Mouse (Mus musculus): ENCODE measurements around the gene Mpdz. TPM values are rescaled to one million over a fixed set of nuclear protein-coding genes. Genes with fewer than 3 reads are reported as not detected.
A peak's percentile ranks its signal among the peaks of the same experiment; 100 is the strongest.

Mpdz gene
- total and polyA plus RNA-seq, 2 experiments from 2014 or later: 7.8 to 38.8 TPM

GRCm38 (mm10) chr4:81275957-81276715, 166.5 kb downstream of the Mpdz start:
- WGBS: 40% methylated on average over 6 of the region's 6 CpGs
- Histone ChIP-seq H3K9me3 (ENCODE audit: low read length) (no peaks in the 10 kb centered on the region), H3K9ac (replicated peaks; ENCODE audit: low read length) (no peak overlapping the region), H3K4me1 (ENCODE audit: insufficient read depth, low read length) (no peaks in the 10 kb centered on the region), H3K4me2 (ENCODE audit: low read depth, low read length) (no peak overlapping the region), H3K27ac (no peak overlapping the region), H3K27me3 (ENCODE audit: insufficient read depth, low read length) (no peaks in the 10 kb centered on the region), H3K4me3 (ENCODE audit: low read length) (no peak overlapping the region), H3K36me3 (ENCODE audit: insufficient read depth, low read length) (no peaks in the 10 kb centered on the region)
- no peak for ATAC-seq
- no peak for TF ChIP-seq CTCF (IDR thresholded peaks at IDR 0.05; ENCODE audit: low read depth)
- DNase-seq (ENCODE audit: low spot score): no peak

GRCm38 (mm10) chr4:81273067-81273466, 169.5 kb downstream of the Mpdz start:
- WGBS: 91% methylated on average over 2 of the region's 2 CpGs

GRCm38 (mm10) chr4:81252859-81253780, 189.5 kb downstream of the Mpdz start:
- no peaks in the 10 kb centered on the region for H3K9me3 ChIP-seq (ENCODE audit: low read length)
- peak; percentile 32; the same call in 1 of the 2 replicates for ATAC-seq
- no peak overlapping the region for H3K4me3 ChIP-seq (ENCODE audit: low read length)
- no peak overlapping the region for H3K9ac ChIP-seq (replicated peaks; ENCODE audit: low read length)
- TF ChIP-seq CTCF (IDR thresholded peaks at IDR 0.05; ENCODE audit: low read depth): no peak
- no peak for DNase-seq (ENCODE audit: low spot score)
- no peaks in the 10 kb centered on the region for H3K36me3 ChIP-seq (ENCODE audit: insufficient read depth, low read length)
- no peaks in the 10 kb centered on the region for H3K27me3 ChIP-seq (ENCODE audit: insufficient read depth, low read length)
- 69% methylated on average over 6 of the region's 6 CpGs for WGBS
- H3K4me2 ChIP-seq (ENCODE audit: low read depth, low read length): no peak overlapping the region
- no peak overlapping the region for H3K27ac ChIP-seq
- H3K4me1 ChIP-seq (ENCODE audit: insufficient read depth, low read length): no peaks in the 10 kb centered on the region

More at GRCm38 (mm10) chr4:81273067-81273466, 169.5 kb downstream of the Mpdz start:
- Histone ChIP-seq H3K4me2 (ENCODE audit: low read depth, low read length) (no peak overlapping the region), H3K9me3 (ENCODE audit: low read length) (no peaks in the 10 kb centered on the region), H3K27ac (no peak overlapping the region), H3K4me1 (ENCODE audit: insufficient read depth, low read length) (no peaks in the 10 kb centered on the region), H3K4me3 (ENCODE audit: low read length) (no peak overlapping the region), H3K9ac (replicated peaks; ENCODE audit: low read length) (no peak overlapping the region), H3K36me3 (ENCODE audit: insufficient read depth, low read length) (no peaks in the 10 kb centered on the region), H3K27me3 (ENCODE audit: insufficient read depth, low read length) (no peaks in the 10 kb centered on the region)
- no peak for TF ChIP-seq CTCF (IDR thresholded peaks at IDR 0.05; ENCODE audit: low read depth)
- no peak for ATAC-seq
- DNase-seq (ENCODE audit: low spot score): no peak

GRCm38 (mm10) chr4:81252334-81252733, 190.3 kb downstream of the Mpdz start:
- H3K4me2 ChIP-seq (ENCODE audit: low read depth, low read length): no peak overlapping the region
- no peak overlapping the region for H3K4me3 ChIP-seq (ENCODE audit: low read length)
- H3K27ac ChIP-seq: no peak overlapping the region
- 85% methylated on average over 1 of the region's 1 CpGs for WGBS
- ATAC-seq (0 out of 2 replicates have a peak, but pooled peaks have one; percentile 43), DNase-seq (ENCODE audit: low spot score) (peak; percentile 52)
- no peaks in the 10 kb centered on the region for H3K4me1 ChIP-seq (ENCODE audit: insufficient read depth, low read length)
- H3K27me3 ChIP-seq (ENCODE audit: insufficient read depth, low read length): no peaks in the 10 kb centered on the region
- H3K9ac ChIP-seq (replicated peaks; ENCODE audit: low read length): no peak overlapping the region
- H3K9me3 ChIP-seq (ENCODE audit: low read length): no peaks in the 10 kb centered on the region
- no peak for TF ChIP-seq CTCF (IDR thresholded peaks at IDR 0.05; ENCODE audit: low read depth)
- H3K36me3 ChIP-seq (ENCODE audit: insufficient read depth, low read length): no peaks in the 10 kb centered on the region

- no peaks in the 10 kb centered on the region for H3K4me1 ChIP-seq (ENCODE audit: insufficient read depth, low read length)
- no peaks in the 10 kb centered on the region for H3K9me3 ChIP-seq (ENCODE audit: low read length)
- no peaks in the 10 kb centered on the region for H3K27me3 ChIP-seq (ENCODE audit: insufficient read depth, low read length)
- no peaks in the 10 kb centered on the region for H3K36me3 ChIP-seq (ENCODE audit: insufficient read depth, low read length)
- ATAC-seq (0 out of 2 replicates have a peak, but pooled peaks have one; percentile 66), DNase-seq (ENCODE audit: low spot score) (peak; percentile 71)
- H3K9ac ChIP-seq (replicated peaks; ENCODE audit: low read length): no peak overlapping the region
- no peak overlapping the region for H3K4me3 ChIP-seq (ENCODE audit: low read length)
- no peak overlapping the region for H3K27ac ChIP-seq
- TF ChIP-seq CTCF (IDR thresholded peaks at IDR 0.05; ENCODE audit: low read depth): peak; percentile 81
- no peak overlapping the region for H3K4me2 ChIP-seq (ENCODE audit: low read depth, low read length)
- WGBS: 12% methylated on average over 5 of the region's 5 CpGs
Measured at GRCm38 (mm10) chr4:81251934-81252333, 190.7 kb downstream of the Mpdz start.

- Histone ChIP-seq H3K27me3 (ENCODE audit: insufficient read depth, low read length) (no peaks in the 10 kb centered on the region), H3K4me1 (ENCODE audit: insufficient read depth, low read length) (no peaks in the 10 kb centered on the region), H3K4me2 (ENCODE audit: low read depth, low read length) (no peak overlapping the region), H3K9me3 (ENCODE audit: low read length) (no peaks in the 10 kb centered on the region), H3K4me3 (ENCODE audit: low read length) (no peak overlapping the region), H3K36me3 (ENCODE audit: insufficient read depth, low read length) (no peaks in the 10 kb centered on the region), H3K27ac (no peak overlapping the region), H3K9ac (replicated peaks; ENCODE audit: low read length) (no peak overlapping the region)
- TF ChIP-seq CTCF (IDR thresholded peaks at IDR 0.05; ENCODE audit: low read depth): no peak
- DNase-seq (ENCODE audit: low spot score) (no peak), ATAC-seq (no peak)
- WGBS: 72% methylated on average over 2 of the region's 2 CpGs
Measured at GRCm38 (mm10) chr4:81249245-81249644, 193.4 kb downstream of the Mpdz start.
